Mouse (Mus musculus) right cerebral cortex, postnatal 36 days (tissue): ENCODE measurements around the gene Npr2.

Experiments used
- DNase-seq, 2 experiments: peaks; one replicate each; pipeline ENCODE4 v3.0.0; 2022; ENCODE audit warnings: low spot score in 2 of 2, mixed read lengths in 1 of 2

The Npr2 gene

GRCm38 (mm10) chr4:43629106-43629817 lies 2.5 kb upstream of the Npr2 start:
- DNase-seq, result no peak

- DNase-seq, result peak; percentile 70 to 86
These were observed 1.6 kb upstream of the Npr2 start for GRCm38 (mm10) chr4:43630030-43630581.

- no peak for DNase-seq
These were observed 1.1 kb upstream of the Npr2 start for GRCm38 (mm10) chr4:43630671-43631045.

GRCm38 (mm10) chr4:43631956-43632920 lies 503 bp downstream of the Npr2 start:
- no peak for DNase-seq

GRCm38 (mm10) chr4:43633296-43633695 lies 1.6 kb downstream of the Npr2 start:
- no peak for DNase-seq

- DNase-seq, result no peak
These were observed 2.0 kb downstream of the Npr2 start for GRCm38 (mm10) chr4:43633736-43634135.

- no peak for DNase-seq
These were observed 3.1 kb downstream of the Npr2 start for GRCm38 (mm10) chr4:43634621-43635374.

- no peak for DNase-seq
These were observed 5.0 kb downstream of the Npr2 start for GRCm38 (mm10) chr4:43636751-43637150.

- no peak for DNase-seq
These were observed 8.3 kb downstream of the Npr2 start for GRCm38 (mm10) chr4:43640076-43640475.

- DNase-seq, result no peak
These were observed 8.8 kb downstream of the Npr2 start for GRCm38 (mm10) chr4:43640491-43640890.

- no peak for DNase-seq
These were observed 18.0 kb downstream of the Npr2 start for GRCm38 (mm10) chr4:43649783-43650182.

- DNase-seq, result no peak
These were observed 21.0 kb downstream of the Npr2 start for GRCm38 (mm10) chr4:43652726-43653125.

GRCm38 (mm10) chr4:43653161-43654015 lies 21.7 kb downstream of the Npr2 start, which contains the start of gene Spag8:
Gene Spag8, minus strand, starts transcription at chr4:43653594.
- no peak for DNase-seq

GRCm38 (mm10) chr4:43655656-43656338 lies 24.1 kb downstream of the Npr2 start:
- DNase-seq, result peak in 1 of 2 experiments; percentile 38

GRCm38 (mm10) chr4:43656339-43657109 lies 24.8 kb downstream of the Npr2 start, which contains the start of gene Hint2:
Gene Hint2, minus strand, starts transcription at chr4:43656466.
- DNase-seq, result peak; percentile 93 to 96

GRCm38 (mm10) chr4:43657146-43657545 lies 25.4 kb downstream of the Npr2 start:
- DNase-seq, result no peak

GRCm38 (mm10) chr4:43666412-43666811 lies 34.7 kb downstream of the Npr2 start:
- DNase-seq, result no peak

- peak; percentile 85 to 88 for DNase-seq
These were observed 37.2 kb downstream of the Npr2 start, which contains the start of the genes Tmem8b and Fam221b for GRCm38 (mm10) chr4:43668782-43669427. Gene Tmem8b, plus strand, starts transcription at chr4:43668971. Gene Fam221b, minus strand, starts transcription at chr4:43669145.

- peak in 1 of 2 experiments; percentile 32 for DNase-seq
These were observed 37.7 kb downstream of the Npr2 start for GRCm38 (mm10) chr4:43669428-43669794.
